Mouse (Mus musculus) heart, postnatal 0 days (tissue): Measurements from ENCODE around the gene Crcp.

ENCODE experiments used
- CTCF ChIP-seq: IDR thresholded peaks from 2 replicates; pipeline ENCODE4 v1.5.1; 2016; ENCODE audit warnings: antibody characterized with exemption, control low read depth, low read depth
- EP300 ChIP-seq: IDR thresholded peaks from 2 replicates; pipeline ENCODE4 v1.6.1; 2016; ENCODE audit warnings: antibody characterized with exemption, low read depth

DNA sequence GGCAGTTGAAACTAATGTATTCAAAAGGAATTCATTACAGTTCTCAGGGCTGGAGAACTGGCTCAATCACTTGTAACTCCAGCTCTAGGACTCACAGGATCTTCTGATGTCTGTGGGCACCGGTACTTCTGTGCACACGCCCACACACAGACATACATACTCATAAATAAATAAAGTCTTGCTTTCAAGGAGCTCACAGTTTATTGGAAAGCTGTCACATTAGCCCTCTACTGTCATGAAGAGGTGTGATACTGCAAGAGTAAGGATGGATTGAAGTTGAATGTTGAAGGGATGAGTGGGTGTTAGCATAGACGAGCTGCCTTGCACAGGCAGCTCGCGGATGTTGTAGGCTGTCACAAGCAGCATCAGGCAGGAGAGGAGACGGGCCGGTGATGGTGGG is 58.9 kb downstream of the Crcp start:
- no peak for TF ChIP-seq EP300
- no peak for TF ChIP-seq CTCF
